Mouse (Mus musculus) megakaryocyte, adult 5-6 weeks (primary cell): ENCODE results near the gene Gm7879. TPM values are rescaled to one million over a fixed set of nuclear protein-coding genes. Genes with fewer than 3 reads are reported as not detected.

Source experiments
- ATAC-seq: 2 replicates; pipeline ENCODE4 v1.8.0; 2016; ENCODE audit warnings: mild to moderate bottlenecking, inconsistent platforms; ENCODE audit not compliant: poor library complexity, severe bottlenecking
- total RNA-seq, 2 experiments: library from RNA; stranded (forward) in 1 of 2; stranded (reverse) in 1 of 2; fragments of 153-499, 151-499 nt in 1 of 2; fragments of 221-1000, 200-1000 nt in 1 of 2; gene quantifications; 2 replicates each; pipeline versions ENCODE4 v1.2.3 to v1.2.4; 2015 to 2017

The Gm7879 gene
- total RNA-seq, 2 experiments from 2014 or later = 2.4 to 3.1 TPM

- peak; percentile 91 for ATAC-seq
Observed at GRCm38 (mm10) chr5:43948111-43948743, 35.3 kb downstream of the Gm7879 start.

- ATAC-seq = peak; percentile 20; the same call in 1 of the 2 replicates
Observed at GRCm38 (mm10) chr5:43948748-43949275, 35.9 kb downstream of the Gm7879 start.

DNA sequence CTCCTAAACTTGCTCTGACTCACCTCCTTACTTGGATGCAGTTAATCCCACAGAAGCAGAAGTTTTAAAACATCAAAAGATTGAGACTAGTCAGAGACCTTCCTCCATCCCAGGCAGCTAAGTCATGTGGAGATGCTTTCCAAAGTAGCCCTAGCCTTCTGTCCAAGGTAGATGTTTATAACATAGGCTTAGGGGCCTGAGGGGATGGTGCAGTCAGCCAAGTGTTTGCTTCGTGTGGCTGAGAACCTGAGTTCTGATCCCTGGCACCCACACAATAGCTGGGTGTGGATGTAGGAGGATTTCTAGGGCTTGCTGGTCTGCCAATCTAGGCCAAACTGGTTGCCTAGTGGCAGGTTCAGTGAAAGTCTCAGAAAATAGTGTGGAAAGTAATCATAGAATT lies 40.3 kb downstream of the Gm7879 start:
- ATAC-seq = no peak

- no peak for ATAC-seq
Observed at GRCm38 (mm10) chr5:43959884-43960440, 47.0 kb downstream of the Gm7879 start.

GRCm38 (mm10) chr5:43961056-43961455 lies 48.1 kb downstream of the Gm7879 start:
- no peak for ATAC-seq

Other genes with a start within 250 kb of the Gm7879 start
- 29.8 and 31.3 TPM in 2 replicates for gene Bst1, start 94.3 kb upstream of the Gm7879 start, total RNA-seq (2015)
- gene Bst1, start 94.3 kb upstream of the Gm7879 start, total RNA-seq (2017) = 25.1 and 32.3 TPM in 2 replicates
- gene Fbxl5, start 91.5 kb upstream of the Gm7879 start, total RNA-seq (2015) = 81.7 and 82.1 TPM in 2 replicates
- 93.8 and 106 TPM in 2 replicates for gene Fbxl5, start 91.5 kb upstream of the Gm7879 start, total RNA-seq (2017)
- gene Cd38, start 44.6 kb upstream of the Gm7879 start, total RNA-seq (2015) = 0.83 and 1.6 TPM in 2 replicates
- 0.45 and 0.48 TPM in 2 replicates for gene Cd38, start 44.6 kb upstream of the Gm7879 start, total RNA-seq (2017)
- not detected in 2 replicates for gene Fgfbp1, start 68.6 kb downstream of the Gm7879 start, total RNA-seq (2015)
- gene Fgfbp1, start 68.6 kb downstream of the Gm7879 start, total RNA-seq (2017) = not detected in 2 replicates
- 9.5 and 11.1 TPM in 2 replicates for gene Prom1, start 188.9 kb downstream of the Gm7879 start, total RNA-seq (2015)
- gene Prom1, start 188.9 kb downstream of the Gm7879 start, total RNA-seq (2017) = 7.8 and 9.7 TPM in 2 replicates